Mouse (Mus musculus): ENCODE measurements at regions not wholly inside any gene's neighbourhood (a gene's known extent, or its start where the extent isn't known, plus 50 kb on each side); places are given as distances from the start of the nearest gene placed in this dataset.
"Not testable (repeated sequence)": the region's sequence is repeated elsewhere in the genome, so short reads cannot be mapped to it uniquely, and the experiment has no call there.

DNA sequence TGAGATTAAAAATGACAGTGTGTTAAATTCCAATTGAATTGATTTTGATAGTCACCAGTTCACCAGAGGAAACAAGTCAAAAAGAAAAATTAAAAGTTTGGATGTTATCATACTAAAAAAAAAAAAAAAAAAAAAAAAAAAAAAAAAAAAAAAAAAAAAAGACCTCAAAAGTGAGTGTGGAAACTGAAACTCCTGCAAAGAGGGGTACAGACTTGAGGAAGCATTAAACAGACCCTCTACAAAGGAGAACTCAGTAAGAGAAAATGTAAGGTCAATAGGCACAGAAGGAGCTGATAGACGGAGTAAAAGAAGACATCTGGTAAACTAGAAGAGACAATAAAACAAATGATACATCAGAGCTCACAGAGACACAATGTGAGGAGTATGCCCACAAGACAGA lies 79.7 kb upstream of the Pdc start:
- not testable (repeated sequence) for TF ChIP-seq CTCF (IDR thresholded peaks at IDR 0.05; ENCODE audit: insufficient read depth, low read length); POLR2A (IDR thresholded peaks at IDR 0.05; ENCODE audit: borderline replicate concordance, extremely low read depth, low read depth, low read length)

Data from lung, adult 2 months (tissue).